Mouse (Mus musculus) ovary, postnatal 14 days (tissue): ENCODE results near the gene Hcar2.

Experiments
- DNase-seq: peaks from one replicate; pipeline ENCODE4 v3.0.0; 2022; ENCODE audit warnings: low spot score

Gene Hcar2

GRCm38 (mm10) chr5:123862374-123863350 lies 2.6 kb downstream of the Hcar2 start:
- DNase-seq, result no peak

- no peak for DNase-seq
These were observed 6.5 kb downstream of the Hcar2 start for GRCm38 (mm10) chr5:123858798-123859197.

GRCm38 (mm10) chr5:123854511-123854910 lies 10.8 kb downstream of the Hcar2 start:
- no peak for DNase-seq

- no peak for DNase-seq
These were observed 11.3 kb downstream of the Hcar2 start for GRCm38 (mm10) chr5:123853877-123854504.

- DNase-seq, result no peak
These were observed 13.9 kb downstream of the Hcar2 start for GRCm38 (mm10) chr5:123851398-123851797.

GRCm38 (mm10) chr5:123844316-123844715 lies 21.0 kb downstream of the Hcar2 start:
- no peak for DNase-seq

GRCm38 (mm10) chr5:123843816-123844215 lies 21.5 kb downstream of the Hcar2 start:
- no peak for DNase-seq

- DNase-seq, result no peak
These were observed 22.4 kb downstream of the Hcar2 start for GRCm38 (mm10) chr5:123842935-123843282.

- DNase-seq, result no peak
These were observed 22.9 kb downstream of the Hcar2 start for GRCm38 (mm10) chr5:123842221-123842934.

GRCm38 (mm10) chr5:123837371-123837770 lies 27.9 kb downstream of the Hcar2 start:
- DNase-seq, result no peak

GRCm38 (mm10) chr5:123834836-123835235 lies 30.5 kb downstream of the Hcar2 start:
- DNase-seq, result no peak

GRCm38 (mm10) chr5:123832309-123832708 lies 33.0 kb downstream of the Hcar2 start:
- DNase-seq, result no peak

- no peak for DNase-seq
These were observed 37.6 kb downstream of the Hcar2 start for GRCm38 (mm10) chr5:123827659-123828091.

GRCm38 (mm10) chr5:123822706-123823105 lies 42.6 kb downstream of the Hcar2 start:
- no peak for DNase-seq

- DNase-seq, result no peak
These were observed 44.1 kb downstream of the Hcar2 start for GRCm38 (mm10) chr5:123821264-123821571.

- DNase-seq, result no peak
These were observed 44.6 kb downstream of the Hcar2 start for GRCm38 (mm10) chr5:123820501-123821263.

GRCm38 (mm10) chr5:123818941-123819577 lies 46.2 kb downstream of the Hcar2 start:
- no peak for DNase-seq

- no peak for DNase-seq
These were observed 48.4 kb downstream of the Hcar2 start for GRCm38 (mm10) chr5:123816891-123817290.
